In genomic region chr16:18539281-18539680, GRCm38 (mm10) we compare ENCODE assay signal across 15 mouse cellular contexts. TPM values are rescaled to one million over a fixed set of nuclear protein-coding genes. Genes with fewer than 3 reads are reported as not detected.
DNase-seq lines count a peak whose midpoint lies in the region.
"Had no signal": no experiment of that assay in that cellular context is flagged by ENCODE, and none has a peak within 500 bp of the region (broad histone marks: within the 10 kb centered on the region; RNA-seq: fewer than 3 reads in every experiment).

No protein-coding gene starts in this region.

- DNase-seq in adrenal gland, adult (ENCODE audit: inconsistent age in 2 of 2, low spot score in 1 of 2), result peak; percentile 18 to 63
- no peak for DNase-seq in adrenal gland, postnatal 4 days (ENCODE audit: low spot score in 2 of 2)
- peak; percentile 10 for DNase-seq in adrenal gland, adult 8-10 months
- no peak for DNase-seq in adrenal gland, postnatal 10 days
- peak; percentile 72 for DNase-seq in heart, adult 11 months
- DNase-seq in heart, postnatal 36 days, result no peak
- DNase-seq in adrenal gland, postnatal 36 days, result peak; percentile 9 to 38
- DNase-seq: B cell, adult 2 months; cerebellum, adult 11 months; cerebellum, adult 18-20 months; cerebellum, adult 8-10 months; cerebellum, adult 9-11 months; cerebellum, postnatal 36 days; embryo, embryonic 11 days had no signal

- intact Hi-C loops in heart, postnatal 36 days (cut with DNase I), result no loop called here

RNA-seq across cellular contexts. Expression of gene Rtl10, which starts 40.6 kb away (rescaled TPM):
- total RNA-seq in adrenal gland, postnatal 4 days (2021), result 10 to 100 TPM in 1 of 2 experiments, 1 to 10 TPM in 1; 9.5 to 11.0 TPM
- total RNA-seq in adrenal gland, adult 8-10 months (2022), result 1 to 10 TPM; 4.9 to 8.2 (median 5.1) TPM
- total RNA-seq in adrenal gland, postnatal 10 days (2021), result 1 to 10 TPM; 4.0 to 7.1 TPM
- 1 to 10 TPM; 3.6 to 4.6 TPM for total RNA-seq in heart, postnatal 36 days (2021)
- 1 to 10 TPM; 4.4 to 5.6 TPM for total RNA-seq in adrenal gland, postnatal 36 days (2021)

RNA-seq across cellular contexts. Expression of gene Gnb1l, which starts 40.8 kb away (rescaled TPM):
- total RNA-seq in adrenal gland, postnatal 4 days (2021), result 1 to 10 TPM; 5.6 to 9.2 TPM
- 1 to 10 TPM; 5.1 to 7.0 (median 6.1) TPM for total RNA-seq in adrenal gland, adult 8-10 months (2022)
- total RNA-seq in adrenal gland, postnatal 10 days (2021), result 1 to 10 TPM; 6.3 to 7.7 TPM
- total RNA-seq in heart, postnatal 36 days (2021), result 1 to 10 TPM; 5.2 to 5.4 TPM
- total RNA-seq in adrenal gland, postnatal 36 days (2021), result 1 to 10 TPM; 4.9 to 5.9 TPM

RNA-seq across cellular contexts. Expression of gene Tbx1, which starts 51.2 kb away (rescaled TPM):
- 1 to 10 TPM in 1 of 2 experiments, under 1 TPM in 1; 0.59 to 1.0 TPM for total RNA-seq in adrenal gland, postnatal 4 days (2021)
- total RNA-seq in adrenal gland, adult 8-10 months (2022), result not detected
- total RNA-seq in adrenal gland, postnatal 10 days (2021), result 1 to 10 TPM; 1.2 to 9.1 TPM
- total RNA-seq in heart, postnatal 36 days (2021), result 1 to 10 TPM in 1 of 2 experiments, under 1 TPM in 1; 0.51 to 2.2 TPM
- under 1 TPM in 1 of 2 experiments, not detected in 1; 0.20 TPM for total RNA-seq in adrenal gland, postnatal 36 days (2021)
- total RNA-seq: common myeloid progenitor, adult 5-6 weeks had no signal

Comparison
In these comparisons a context has a peak if more than half of its experiments do, and no peak if none do; other contexts are left out.
1. DNase-seq: peak in adrenal gland, adult (2 of 2), adrenal gland, adult 8-10 months (single experiment), heart, adult 11 months (single experiment) and adrenal gland, postnatal 36 days (2 of 2); none in adrenal gland, postnatal 4 days (0 of 2), adrenal gland, postnatal 10 days (single experiment) and heart, postnatal 36 days (0 of 2).